ENCODE assay signal across 27 mouse cellular contexts in genomic region chr14:24087430-24087829, GRCm38 (mm10).
DNase-seq lines count a peak whose midpoint lies in the region; ATAC-seq and TF ChIP-seq lines count a peak whose summit lies in the region.
"Had no signal": no experiment of that assay in that cellular context is flagged by ENCODE, and none has a peak within 500 bp of the region (broad histone marks: within the 10 kb centered on the region; RNA-seq: fewer than 3 reads in every experiment).

No protein-coding gene starts in this region.

- no peak for TF ChIP-seq POLR2A in kidney, adult 2 months (IDR thresholded peaks at IDR 0.05; ENCODE audit: low read depth, low read length)

- WGBS in kidney, adult 2 months = 59% methylated on average over 3 of the region's 3 CpGs
- WGBS in midbrain, embryonic 15.5 days = 88% methylated on average over 3 of the region's 3 CpGs

- TF ChIP-seq CTCF in kidney, adult 2 months (conservative IDR thresholded peaks at IDR 0.05; ENCODE audit: insufficient read depth, insufficient read length, low read depth, low read length) = no peak
- TF ChIP-seq CTCF in Patski (IDR thresholded peaks at IDR 0.05) = no peak

- H3K4me3 ChIP-seq in kidney, adult 2 months (ENCODE audit: insufficient read depth, low read depth, low read length) = no peak overlapping the region
- no peak overlapping the region for H3K4me3 ChIP-seq in midbrain, embryonic 15.5 days
- H3K4me3 ChIP-seq: embryonic facial prominence, embryonic 13.5 days; embryonic facial prominence, embryonic 15.5 days; forebrain, embryonic 13.5 days; forebrain, embryonic 15.5 days had no signal

- H3K27ac ChIP-seq in kidney, adult 2 months (ENCODE audit: insufficient read depth, low read depth, low read length) = no peak overlapping the region
- no peak overlapping the region for H3K27ac ChIP-seq in midbrain, embryonic 15.5 days
- H3K27ac ChIP-seq: embryonic facial prominence, embryonic 13.5 days; embryonic facial prominence, embryonic 15.5 days; forebrain, embryonic 13.5 days; forebrain, embryonic 15.5 days had no signal

- H3K9me3 ChIP-seq in midbrain, embryonic 15.5 days = no peaks in the 10 kb centered on the region
- H3K9me3 ChIP-seq: embryonic facial prominence, embryonic 13.5 days; embryonic facial prominence, embryonic 15.5 days; forebrain, embryonic 13.5 days; forebrain, embryonic 15.5 days; G1E had no signal

- in situ Hi-C loops in Patski (cut with MboI; ENCODE audit: low pct_unique_long_range_greater_than_20kb) = no loop called here

- H3K9ac ChIP-seq in midbrain, embryonic 15.5 days = no peak overlapping the region
- H3K9ac ChIP-seq: embryonic facial prominence, embryonic 13.5 days; embryonic facial prominence, embryonic 15.5 days; forebrain, embryonic 13.5 days; forebrain, embryonic 15.5 days; forebrain, postnatal 0 days had no signal

- H3K36me3 ChIP-seq in kidney, adult 2 months (ENCODE audit: control insufficient read depth, insufficient read depth, low read length) = no peaks in the 10 kb centered on the region
- H3K36me3 ChIP-seq in midbrain, embryonic 15.5 days (replicated peaks) = no peaks in the 10 kb centered on the region
- H3K36me3 ChIP-seq: embryonic facial prominence, embryonic 13.5 days; embryonic facial prominence, embryonic 15.5 days; forebrain, embryonic 15.5 days; G1E had no signal

- ATAC-seq in Patski = peak; percentile 84
- ATAC-seq in midbrain, embryonic 15.5 days (replicated peaks) = no peak
- ATAC-seq: CD4-positive, CD25-positive, alpha-beta regulatory T cell, adult 4 months; forebrain, embryonic 13.5 days; forebrain, embryonic 15.5 days; forebrain, postnatal 0 days had no signal

- H3K27me3 ChIP-seq in kidney, adult 2 months (replicated peaks; ENCODE audit: control insufficient read depth, insufficient read depth, low read length) = no peaks in the 10 kb centered on the region
- H3K27me3 ChIP-seq in Patski = no peaks in the 10 kb centered on the region
- no peaks in the 10 kb centered on the region for H3K27me3 ChIP-seq in midbrain, embryonic 15.5 days (replicated peaks)
- H3K27me3 ChIP-seq: CH12.LX; embryonic facial prominence, embryonic 13.5 days; embryonic facial prominence, embryonic 15.5 days; forebrain, embryonic 13.5 days; forebrain, embryonic 15.5 days had no signal

- H3K4me1 ChIP-seq in kidney, adult 2 months (ENCODE audit: control insufficient read depth, insufficient read depth, low read length) = no peaks in the 10 kb centered on the region
- peaks cover under 1% of the 10 kb centered on the region; the same call in 1 of the 2 replicates for H3K4me1 ChIP-seq in midbrain, embryonic 15.5 days
- H3K4me1 ChIP-seq: embryonic facial prominence, embryonic 15.5 days; forebrain, embryonic 13.5 days; forebrain, embryonic 15.5 days had no signal

- DNase-seq in kidney, adult 2 months = peak; percentile 44
- DNase-seq in kidney, adult 18-20 months = no peak
- peak; percentile 46 for DNase-seq in kidney, adult 9 months
- DNase-seq in kidney, postnatal 4 days = no peak
- DNase-seq in 3T3-L1 (ENCODE audit: low read depth, low spot score) = peak; percentile 11
- DNase-seq in Patski (ENCODE audit: low read depth, low spot score) = peak; percentile 50
- no peak for DNase-seq in right cerebral cortex, postnatal 10 days (ENCODE audit: low spot score in 2 of 2)
- DNase-seq: adrenal gland, adult 2 months; adrenal gland, postnatal 10 days; adrenal gland, postnatal 25 days; B cell, adult 2 months; cerebellum, adult 11 months; cerebellum, adult 18-20 months; cerebellum, adult 8-10 months; cerebellum, adult 9-11 months; cerebellum, postnatal 14 days; cerebellum, postnatal 36 days; embryo, embryonic 11 days; forebrain, postnatal 0 days had no signal

- POLR2A ChIA-PET in Patski (lab: Charles Lee) = interaction anchor here (0.6 kb wide), 1 partner anchor 377 kb away, joined by 3 read pairs; no protein-coding TSS in a partner anchor

- no peak overlapping the region for H3K4me2 ChIP-seq in midbrain, embryonic 15.5 days
- H3K4me2 ChIP-seq: embryonic facial prominence, embryonic 13.5 days; embryonic facial prominence, embryonic 15.5 days; forebrain, embryonic 13.5 days; forebrain, embryonic 15.5 days had no signal

- CTCF ChIA-PET in Patski (lab: Charles Lee) = no interaction called here

Comparison
In these comparisons a context has a peak if more than half of its experiments do, and no peak if none do; other contexts are left out.
1. DNase-seq: peak in kidney, adult 2 months (single experiment), kidney, adult 9 months (single experiment), 3T3-L1 (single experiment) and Patski (single experiment); none in kidney, adult 18-20 months (single experiment), kidney, postnatal 4 days (0 of 2) and right cerebral cortex, postnatal 10 days (0 of 2).